Mouse (Mus musculus) adrenal gland, postnatal 36 days (tissue): ENCODE results near the gene Ap5b1. TPM values are rescaled to one million over a fixed set of nuclear protein-coding genes. Genes with fewer than 3 reads are reported as not detected.

Source experiments
- DNase-seq, 2 experiments: peaks; one replicate each; pipeline ENCODE4 v3.0.0; 2021; ENCODE audit warnings: mixed read lengths in 1 of 2
- total RNA-seq, 2 experiments: library from RNA; stranded (reverse); gene quantifications; 2 replicates each; pipeline ENCODE4 v1.2.3; 2021

Gene Ap5b1
- total RNA-seq, 2 experiments from 2014 or later, result 7.8 to 8.3 TPM

GRCm38 (mm10) chr19:5567180-5567533 is 668 bp upstream of the Ap5b1 start:
- no peak for DNase-seq

GRCm38 (mm10) chr19:5568470-5569140 is 780 bp downstream of the Ap5b1 start:
- peak; percentile 83 to 88 for DNase-seq

- no peak for DNase-seq
Measured at GRCm38 (mm10) chr19:5569521-5569920, 1.7 kb downstream of the Ap5b1 start.

- no peak for DNase-seq
Measured at GRCm38 (mm10) chr19:5570353-5571246, 2.8 kb downstream of the Ap5b1 start.

- peak; percentile 56 to 60 for DNase-seq
Measured at GRCm38 (mm10) chr19:5571831-5572230, 4.0 kb downstream of the Ap5b1 start.

GRCm38 (mm10) chr19:5572331-5573125 is 4.7 kb downstream of the Ap5b1 start:
- DNase-seq, result peak; percentile 70 to 83

GRCm38 (mm10) chr19:5575336-5575735 is 7.5 kb downstream of the Ap5b1 start:
- DNase-seq, result no peak

GRCm38 (mm10) chr19:5579971-5580370 is 12.1 kb downstream of the Ap5b1 start:
- DNase-seq, result no peak

GRCm38 (mm10) chr19:5580776-5581175 is 13.0 kb downstream of the Ap5b1 start:
- DNase-seq, result no peak

GRCm38 (mm10) chr19:5581995-5582394 is 14.2 kb downstream of the Ap5b1 start:
- no peak for DNase-seq

GRCm38 (mm10) chr19:5589159-5589558 is 21.3 kb downstream of the Ap5b1 start:
- no peak for DNase-seq

GRCm38 (mm10) chr19:5591888-5592287 is 24.1 kb downstream of the Ap5b1 start:
- no peak for DNase-seq

- DNase-seq, result no peak
Measured at GRCm38 (mm10) chr19:5599224-5599623, 31.4 kb downstream of the Ap5b1 start.

- DNase-seq, result peak; percentile 81 to 83
Measured at GRCm38 (mm10) chr19:5601752-5602541, 34.1 kb downstream of the Ap5b1 start, which contains the start of gene Rnaseh2c. Gene Rnaseh2c (plus strand): TSS chr19:5601873.

- no peak for DNase-seq
Measured at GRCm38 (mm10) chr19:5603664-5604063, 35.8 kb downstream of the Ap5b1 start.

GRCm38 (mm10) chr19:5605126-5605525 is 37.3 kb downstream of the Ap5b1 start:
- DNase-seq, result no peak

GRCm38 (mm10) chr19:5606196-5606595 is 38.4 kb downstream of the Ap5b1 start:
- no peak for DNase-seq

GRCm38 (mm10) chr19:5607705-5608410 is 40.0 kb downstream of the Ap5b1 start:
- DNase-seq, result no peak

- no peak for DNase-seq
Measured at GRCm38 (mm10) chr19:5608707-5609106, 40.9 kb downstream of the Ap5b1 start.

GRCm38 (mm10) chr19:5609171-5609546 is 41.3 kb downstream of the Ap5b1 start:
- DNase-seq, result no peak
